Mouse (Mus musculus) R1 (cell line): ENCODE measurements at regions not wholly inside any gene's neighbourhood (a gene's known extent, or its start where the extent isn't known, plus 50 kb on each side); places are given as distances from the start of the nearest gene placed in this dataset.

Experiments used
- DNase-seq: peaks from one replicate; pipeline ENCODE4 v3.0.0-alpha.2; 2018; ENCODE audit warnings: low read depth, low spot score

DNA sequence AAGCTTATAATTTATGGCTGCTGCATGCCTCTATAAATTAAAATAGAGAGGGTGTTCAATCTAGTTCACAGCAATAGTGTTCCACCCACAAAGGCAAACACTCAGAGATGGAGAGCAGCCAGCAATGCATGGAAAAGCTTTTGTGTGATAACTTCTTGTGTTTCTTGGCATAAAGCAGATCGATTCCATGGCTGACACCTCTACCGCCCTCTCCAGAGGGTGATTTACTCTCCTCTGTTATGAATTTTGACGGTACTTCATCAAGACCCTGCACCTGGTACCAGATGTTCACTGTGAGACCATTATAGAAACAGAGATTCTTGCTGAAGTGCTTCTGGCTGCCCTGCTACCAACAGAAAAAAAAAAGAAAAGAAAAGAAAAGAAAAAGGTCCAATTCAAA is 54.1 kb upstream of the Btc start:
- no peak for DNase-seq

- peak; percentile 65 for DNase-seq
Observed at GRCm38 (mm10) chr5:91464876-91465508, 52.4 kb upstream of the Parm1 start.
